Mouse (Mus musculus) macrophage (primary cell): Measurements from ENCODE around the gene Mfn1. TPM values are rescaled to one million over a fixed set of nuclear protein-coding genes. Genes with fewer than 3 reads are reported as not detected.

Experiments
- H3K27ac ChIP-seq: fragments of 350-480 bp; formaldehyde crosslinking; 2 replicates; pipeline ENCODE4 v1.9.0; 2021
- H3K36me3 ChIP-seq: fragments of 350-480 bp; formaldehyde crosslinking; 2 replicates; pipeline ENCODE4 v1.9.0; 2021; ENCODE audit errors: inconsistent target
- H3K4me3 ChIP-seq: fragments of 350-480 bp; formaldehyde crosslinking; 2 replicates; pipeline ENCODE4 v1.9.0; 2021; ENCODE audit errors: inconsistent target
- H3K79me2 ChIP-seq: fragments of 350-480 bp; formaldehyde crosslinking; 2 replicates; pipeline ENCODE4 v1.9.0; 2021; ENCODE audit errors: inconsistent target
- WGBS: methylation state at CpG from one replicate; pipeline ENCODE4 v1.1.7; 2026; ENCODE audit warnings: inconsistent platforms; ENCODE audit not compliant: missing documents; 5-methylcytosine and 5-hydroxymethylcytosine counted together
- polyA plus RNA-seq: library from polyadenylated mRNA; stranded (reverse); fragments of 250-400 nt; gene quantifications from 3 replicates; pipeline ENCODE4 v1.2.4, GENCODE M21; 2018; ENCODE audit warnings: inconsistent platforms

Mfn1 gene
- polyA plus RNA-seq, 1 experiment from 2014 or later: 33.6 TPM

GRCm38 (mm10) chr3:32614786-32615185, 85.5 kb downstream of the Mfn1 start:
- no peak overlapping the region for H3K4me3 ChIP-seq
- no peaks in the 10 kb centered on the region for H3K36me3 ChIP-seq
- H3K79me2 ChIP-seq: no peaks in the 10 kb centered on the region
- WGBS: 89% methylated on average over 2 of the region's 2 CpGs
- H3K27ac ChIP-seq: no peak overlapping the region

DNA sequence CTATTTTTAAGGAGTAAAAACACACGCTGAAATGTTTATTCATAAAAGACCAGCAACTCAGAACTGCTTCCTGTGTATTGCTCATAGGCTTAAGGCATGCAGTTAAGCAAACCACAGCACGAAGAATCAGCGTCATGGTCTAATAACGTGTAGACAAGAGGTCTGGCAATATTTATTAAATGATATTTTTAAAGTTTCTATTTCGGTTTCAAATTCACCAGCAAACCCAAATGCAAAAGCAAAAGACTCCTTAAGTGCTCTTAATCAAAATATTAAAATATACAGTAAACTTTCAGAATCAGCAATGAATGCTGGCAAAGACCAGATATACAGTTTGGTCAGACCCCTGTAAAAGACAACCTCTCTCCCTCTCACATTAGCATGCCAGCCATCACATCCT, 86.1 kb downstream of the Mfn1 start:
- WGBS: 9% methylated on average over 5 of the region's 5 CpGs
- H3K4me3 ChIP-seq: peak overlapping the region; percentile 38

GRCm38 (mm10) chr3:32616006-32616330, 86.7 kb downstream of the Mfn1 start:
- no peak overlapping the region for H3K27ac ChIP-seq
- peak overlapping the region; percentile 38 for H3K4me3 ChIP-seq
- H3K36me3 ChIP-seq: no peaks in the 10 kb centered on the region
- no peaks in the 10 kb centered on the region for H3K79me2 ChIP-seq
- WGBS: 5% methylated on average over 11 of the region's 14 CpGs

More for the DNA sequence above, 86.1 kb downstream of the Mfn1 start:
- no peaks in the 10 kb centered on the region for H3K36me3 ChIP-seq
- H3K27ac ChIP-seq: no peak overlapping the region
- H3K79me2 ChIP-seq: no peaks in the 10 kb centered on the region

- Histone ChIP-seq H3K4me3 (peak within 1 kb of the TSS; percentile 38), H3K36me3 (no peaks in the 10 kb centered on the region), H3K79me2 (no peaks in the 10 kb centered on the region), H3K27ac (no peak within 1 kb of the TSS)
- 2% methylated on average over 68 of the region's 83 CpGs for WGBS
Measured at GRCm38 (mm10) chr3:32616331-32617052, 87.2 kb downstream of the Mfn1 start, which contains the start of gene Gnb4. Gene Gnb4 (minus strand): TSS chr3:32616585.

- 41% methylated on average over 16 of the region's 16 CpGs for WGBS
- Histone ChIP-seq H3K4me3 (no peak overlapping the region), H3K36me3 (no peaks in the 10 kb centered on the region), H3K79me2 (no peaks in the 10 kb centered on the region), H3K27ac (no peak overlapping the region)
Measured at GRCm38 (mm10) chr3:32617053-32617642, 87.9 kb downstream of the Mfn1 start.

GRCm38 (mm10) chr3:32621658-32622057, 92.4 kb downstream of the Mfn1 start:
- H3K36me3 ChIP-seq: no peaks in the 10 kb centered on the region
- WGBS: 75% methylated on average over 1 of the region's 1 CpGs
- no peak overlapping the region for H3K4me3 ChIP-seq
- H3K27ac ChIP-seq: no peak overlapping the region
- H3K79me2 ChIP-seq: no peaks in the 10 kb centered on the region

DNA sequence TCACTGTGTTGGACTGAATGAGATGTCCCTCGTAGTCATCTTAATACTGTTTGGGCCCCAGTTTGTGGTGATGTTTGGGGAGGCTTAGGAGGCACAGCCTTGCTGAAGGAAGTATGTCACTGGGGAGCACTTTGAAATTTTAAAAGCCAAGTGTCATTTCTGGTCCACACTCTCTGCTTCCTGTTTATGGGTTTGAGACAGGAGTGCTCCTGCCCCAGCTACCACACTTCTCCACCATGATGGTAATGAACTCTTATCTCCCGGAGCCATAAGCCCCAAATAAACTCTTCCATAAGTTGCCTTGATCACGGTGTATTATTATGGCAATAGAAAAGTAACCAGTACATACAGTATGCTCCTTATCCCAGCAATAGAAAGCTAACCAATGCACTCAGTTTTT, 92.8 kb downstream of the Mfn1 start:
- Histone ChIP-seq H3K4me3 (no peak overlapping the region), H3K27ac (no peak overlapping the region), H3K36me3 (no peaks in the 10 kb centered on the region), H3K79me2 (no peaks in the 10 kb centered on the region)
- WGBS: 93% methylated on average over 3 of the region's 3 CpGs

- no peak overlapping the region for H3K4me3 ChIP-seq
- H3K27ac ChIP-seq: no peak overlapping the region
- H3K79me2 ChIP-seq: no peaks in the 10 kb centered on the region
- WGBS: 90% methylated on average over 7 of the region's 7 CpGs
- H3K36me3 ChIP-seq: no peaks in the 10 kb centered on the region
Measured at GRCm38 (mm10) chr3:32628141-32628540, 98.9 kb downstream of the Mfn1 start.

Other genes with a start within 250 kb of the Mfn1 start
- gene Zmat3, start 163.5 kb upstream of the Mfn1 start, polyA plus RNA-seq: 10.9 to 16.7 TPM (median 15.7 TPM) in 3 replicates
- 16.9 to 27.5 TPM (median 25.9 TPM) in 3 replicates for gene Pik3ca, start 131.8 kb upstream of the Mfn1 start, polyA plus RNA-seq
- gene Kcnmb3, start 37.2 kb upstream of the Mfn1 start, polyA plus RNA-seq: not detected in 3 replicates
- gene Zfp639, start 19.2 kb upstream of the Mfn1 start, polyA plus RNA-seq: 23.5 to 31.2 TPM (median 26.8 TPM) in 3 replicates
- gene Gnb4, start 87.1 kb downstream of the Mfn1 start, polyA plus RNA-seq: 2.9 to 6.5 TPM (median 6.1 TPM) in 3 replicates
- 19.7 to 43.3 TPM (median 26.3 TPM) in 3 replicates for gene Actl6a, start 176.8 kb downstream of the Mfn1 start, polyA plus RNA-seq
- gene Ndufb5, start 207.5 kb downstream of the Mfn1 start, polyA plus RNA-seq: 66.8 to 118 TPM (median 110 TPM) in 3 replicates
- gene Mrpl47, start 208.1 kb downstream of the Mfn1 start, polyA plus RNA-seq: 9.5 to 15.0 TPM (median 10.7 TPM) in 3 replicates